Mouse (Mus musculus): ENCODE measurements around the gene Zbtb3.
"Not testable (repeated sequence)": the region's sequence is repeated elsewhere in the genome, so short reads cannot be mapped to it uniquely, and the experiment has no call there.

Gene Zbtb3

DNA sequence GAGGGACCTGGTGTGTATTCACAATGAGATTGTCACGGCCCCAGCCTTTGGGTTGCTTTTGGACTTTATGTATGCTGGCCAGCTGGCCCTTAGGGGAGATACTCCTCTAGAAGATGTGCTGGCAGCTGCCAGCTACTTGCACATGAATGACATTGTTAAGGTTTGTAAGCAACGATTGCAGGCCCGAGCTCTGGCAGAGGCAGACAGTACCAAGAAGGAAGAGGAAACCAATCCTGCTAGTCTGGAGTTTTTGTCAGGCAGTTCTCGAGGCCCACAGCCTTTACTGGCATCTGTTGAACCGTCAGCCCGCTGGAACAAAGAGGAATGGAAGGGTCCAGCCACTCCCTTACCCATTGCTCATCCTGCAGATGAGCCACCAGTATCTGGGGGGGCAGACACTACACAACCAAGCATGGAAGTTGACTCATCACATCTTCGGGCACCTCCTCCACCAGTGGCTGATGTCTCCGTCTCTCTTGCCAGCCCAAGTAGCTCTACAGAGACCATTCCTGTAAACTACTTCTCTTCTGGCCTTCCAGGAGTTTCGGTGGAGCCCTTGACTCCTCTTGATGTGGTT lies 937 bp downstream of the Zbtb3 start:
- no peak for DNase-seq (ENCODE audit: low spot score in 2 of 2)

DNA sequence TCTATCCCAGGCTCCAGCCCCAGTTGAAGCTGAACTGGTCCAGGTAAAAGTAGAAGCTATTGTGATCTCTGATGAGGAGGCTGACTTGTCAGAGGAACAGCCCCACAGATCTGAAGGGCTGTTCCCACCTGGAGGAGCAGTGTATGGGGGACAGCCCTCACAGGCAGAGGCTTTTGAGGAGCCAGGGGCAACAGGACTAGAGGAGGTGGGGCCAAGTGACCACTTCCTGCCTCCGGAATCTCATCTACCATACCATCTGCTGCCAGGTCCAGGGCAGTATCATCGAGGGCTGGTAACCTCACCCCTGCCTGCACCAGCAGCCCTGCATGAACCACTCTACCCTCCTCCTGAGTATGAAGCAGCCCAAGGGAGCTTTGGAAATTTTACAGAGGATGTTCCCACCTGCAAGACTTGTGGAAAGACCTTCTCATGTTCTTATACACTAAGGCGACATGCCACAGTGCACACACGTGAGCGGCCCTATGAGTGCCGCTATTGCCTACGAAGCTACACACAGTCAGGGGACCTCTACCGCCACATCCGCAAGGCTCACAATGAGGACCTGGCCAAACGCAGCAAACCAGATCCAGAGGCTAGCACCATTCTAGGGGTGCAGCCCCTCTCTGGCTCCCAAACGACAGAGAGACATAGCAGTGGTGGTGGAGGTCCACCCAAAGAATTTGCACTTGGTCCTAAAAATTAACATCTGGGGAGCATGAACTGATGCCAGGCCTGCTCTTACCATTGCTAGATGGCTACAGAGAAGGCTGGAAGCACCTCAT lies 1.7 kb downstream of the Zbtb3 start:
- DNase-seq (ENCODE audit: low spot score in 2 of 2): no peak

DNA sequence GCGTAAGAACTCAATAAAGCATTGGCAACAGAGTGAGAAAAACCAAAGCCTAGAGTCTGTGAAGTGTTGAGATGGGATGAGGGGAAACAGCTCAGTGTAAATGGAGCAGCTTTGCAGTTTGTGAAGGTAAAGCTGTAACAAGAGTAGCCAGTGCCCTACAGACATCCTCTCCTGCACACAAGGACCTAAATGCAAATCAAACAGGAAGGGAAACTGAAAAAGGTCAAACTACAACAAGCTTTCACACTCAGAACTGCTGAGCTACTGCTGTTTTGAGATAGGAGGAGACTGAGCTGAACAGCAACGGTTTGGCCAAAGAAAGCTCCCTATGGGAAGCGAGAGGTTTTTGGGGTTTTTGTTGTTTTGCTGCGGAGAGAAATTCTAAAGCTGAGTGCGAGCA lies 4.5 kb downstream of the Zbtb3 start:
- DNase-seq (ENCODE audit: low spot score in 2 of 2): no peak

DNA sequence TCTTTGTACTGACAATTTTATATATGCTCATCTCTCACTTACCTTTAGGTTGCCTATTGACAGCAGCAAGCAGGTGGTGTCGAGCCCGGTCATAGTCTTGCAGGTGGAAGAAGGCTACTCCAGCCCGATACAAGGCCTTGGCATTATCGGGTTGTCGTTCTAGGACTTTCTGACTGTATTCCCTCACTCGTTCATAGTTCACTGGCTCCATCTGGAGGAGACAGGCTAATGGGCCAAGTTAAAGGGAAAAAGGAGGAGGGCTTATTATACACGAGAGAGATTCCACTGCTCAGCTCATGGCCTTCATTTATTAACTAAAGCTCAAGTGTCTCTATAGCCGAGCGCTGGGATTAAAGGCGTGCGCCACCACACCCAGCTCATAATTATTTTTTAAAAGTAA lies 13.5 kb downstream of the Zbtb3 start:
- DNase-seq (ENCODE audit: low spot score in 2 of 2): no peak

DNA sequence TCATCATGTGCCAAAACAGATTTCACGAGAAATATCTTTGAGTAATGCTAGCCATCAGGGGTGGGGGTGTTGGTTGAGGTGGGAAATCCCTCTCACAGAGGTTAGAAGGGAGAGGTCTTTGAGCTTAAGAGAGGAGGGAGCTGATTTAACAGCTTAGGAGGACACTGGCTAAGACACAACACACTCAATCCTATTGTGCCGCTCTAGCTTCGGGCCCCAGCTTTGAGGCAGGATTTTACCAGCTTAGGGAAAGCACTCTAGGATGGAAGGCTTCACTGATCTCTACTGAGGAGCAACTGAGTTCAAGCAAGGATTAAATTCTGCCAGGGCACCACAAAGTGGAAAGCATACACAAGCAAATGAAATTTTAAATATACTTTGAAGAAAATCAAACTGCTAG lies 14.6 kb downstream of the Zbtb3 start:
- no peak for DNase-seq (ENCODE audit: low spot score in 2 of 2)

DNA sequence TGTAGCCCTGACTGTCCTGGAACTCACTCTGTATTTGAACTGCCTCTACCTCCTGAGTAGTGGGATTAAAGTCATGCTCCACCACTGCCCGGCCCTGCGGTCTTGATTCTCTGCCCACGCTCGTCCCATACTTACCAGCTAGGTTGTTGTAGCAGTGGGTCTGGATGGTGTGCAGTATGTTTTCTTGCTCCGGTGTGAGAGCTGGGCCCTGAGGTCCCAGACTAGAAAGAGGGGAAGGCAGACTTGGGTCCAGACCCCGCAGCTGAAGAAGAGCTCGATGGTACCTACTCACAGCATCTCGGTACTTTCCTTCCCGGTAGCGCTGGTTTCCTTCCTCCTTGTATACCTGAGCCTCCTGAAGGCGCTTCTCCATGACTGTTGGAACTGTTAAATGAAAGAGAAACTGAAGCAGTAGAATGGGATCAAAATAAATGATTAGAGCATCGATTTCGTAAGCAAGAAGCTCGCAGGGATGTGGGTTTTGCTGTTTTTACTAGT lies 16.0 kb downstream of the Zbtb3 start:
- no peak for DNase-seq (ENCODE audit: low spot score in 2 of 2)

DNA sequence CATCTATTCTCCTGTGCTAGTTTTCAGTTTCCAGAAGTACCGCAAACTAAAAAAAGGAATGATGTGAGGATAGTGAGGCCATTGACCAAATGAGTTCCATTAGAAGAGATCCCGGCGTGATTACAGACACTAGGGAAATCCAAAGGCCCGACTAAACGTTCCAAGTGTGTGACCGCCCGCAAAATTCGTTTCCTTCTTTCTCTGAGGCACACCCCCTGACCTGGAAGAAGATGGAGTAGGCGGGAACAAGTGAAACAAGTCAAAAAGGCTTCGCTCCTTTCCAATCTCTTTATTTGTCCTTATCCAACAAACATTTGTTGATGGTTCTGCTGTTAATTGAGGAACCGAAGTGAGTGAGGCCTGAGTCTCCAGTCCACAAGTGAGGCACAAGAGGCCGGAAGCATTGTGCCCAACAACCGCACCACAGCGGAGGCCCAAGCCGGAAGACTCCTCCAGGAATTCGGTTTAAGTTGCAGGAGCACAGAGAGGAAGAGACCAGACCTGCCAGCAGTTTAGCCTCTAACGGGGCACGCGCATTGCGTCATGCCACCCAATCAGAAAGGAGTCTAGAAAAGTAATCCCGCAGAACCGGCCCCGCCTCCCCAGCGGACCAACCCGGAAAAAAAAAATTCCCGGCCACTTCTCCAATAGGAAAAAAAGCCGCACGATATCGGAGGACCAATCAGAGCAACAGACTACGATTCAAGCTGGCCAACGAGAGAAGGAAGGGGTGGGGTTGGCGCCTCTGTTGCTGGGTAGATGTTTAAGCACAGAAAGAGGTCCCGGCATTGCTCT lies 16.6 kb downstream of the Zbtb3 start, which contains the start of gene Ttc9c:
Gene Ttc9c, minus strand, starts transcription at position 533 of the 795 bp plus-strand sequence.
- DNase-seq (ENCODE audit: low spot score in 2 of 2): peak; percentile 98 to 99

DNA sequence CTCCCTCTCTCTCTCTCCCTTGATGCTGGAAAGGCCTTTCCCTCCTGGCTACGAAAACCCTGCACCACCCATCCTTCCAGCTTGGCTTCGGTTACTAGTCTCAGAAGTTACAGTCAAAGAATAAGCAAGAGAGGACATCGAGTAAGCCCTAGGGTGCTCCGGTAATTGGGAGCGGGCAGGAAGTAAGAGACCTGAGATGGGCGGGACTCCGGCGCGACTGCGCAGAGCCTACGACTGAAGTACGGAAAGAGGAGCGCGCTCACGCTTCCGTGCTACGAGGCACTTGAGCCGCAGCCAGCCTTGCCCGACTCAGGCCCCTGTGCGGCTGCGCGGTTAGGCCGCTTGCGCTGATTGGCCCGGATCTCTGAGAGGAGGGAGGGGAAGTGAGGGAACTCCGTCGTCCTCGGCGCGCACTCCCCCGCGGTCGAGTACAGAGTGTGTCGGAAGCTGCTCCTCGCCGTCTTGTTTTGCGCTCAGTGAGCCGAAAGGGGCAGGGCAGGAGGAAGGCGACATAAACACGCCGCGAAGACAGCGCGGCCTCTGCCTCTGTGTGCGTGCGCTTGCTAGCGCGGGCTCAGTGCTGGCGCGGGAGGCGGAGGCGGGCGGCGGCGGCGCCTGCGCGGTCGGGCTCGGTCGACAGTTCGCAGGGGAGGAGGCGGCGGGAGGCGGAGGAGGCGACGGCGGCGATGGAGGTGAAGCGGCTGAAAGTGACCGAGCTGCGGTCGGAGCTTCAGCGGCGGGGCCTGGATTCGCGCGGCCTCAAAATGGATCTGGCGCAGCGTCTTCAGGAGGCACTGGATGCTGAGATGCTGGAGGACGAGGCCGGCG lies 17.5 kb downstream of the Zbtb3 start, which contains the start of gene Hnrnpul2:
Gene Hnrnpul2, plus strand, starts transcription at position 415 of the 828 bp plus-strand sequence.
- peak; percentile 99 for DNase-seq (ENCODE audit: low spot score in 2 of 2)

DNA sequence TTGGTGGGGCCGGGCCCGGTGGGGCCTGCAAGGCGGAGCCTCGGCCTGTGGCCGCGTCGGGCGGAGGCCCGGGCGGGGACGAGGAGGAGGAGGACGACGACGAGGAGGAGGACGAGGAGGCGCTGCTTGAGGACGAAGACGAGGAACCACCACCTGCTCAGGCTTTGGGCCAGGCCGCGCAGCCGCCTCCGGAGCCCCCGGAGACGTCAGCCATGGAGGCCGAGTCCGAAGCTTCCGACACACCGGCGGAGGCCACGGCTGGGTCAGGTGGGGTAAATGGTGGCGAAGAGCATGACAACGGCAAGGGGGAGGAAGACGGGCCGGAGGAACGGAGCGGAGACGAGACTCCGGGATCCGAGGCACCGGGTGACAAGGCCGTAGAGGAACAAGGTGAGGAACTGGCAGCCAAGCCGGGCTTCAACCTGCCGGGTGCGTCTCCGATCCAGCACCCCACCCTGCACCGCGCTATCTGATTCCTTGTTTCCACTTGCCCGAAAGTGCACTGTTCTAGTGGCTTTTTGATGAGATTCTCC lies 18.1 kb downstream of the Zbtb3 start:
- DNase-seq (ENCODE audit: low spot score in 2 of 2): peak; percentile 55 to 62

DNA sequence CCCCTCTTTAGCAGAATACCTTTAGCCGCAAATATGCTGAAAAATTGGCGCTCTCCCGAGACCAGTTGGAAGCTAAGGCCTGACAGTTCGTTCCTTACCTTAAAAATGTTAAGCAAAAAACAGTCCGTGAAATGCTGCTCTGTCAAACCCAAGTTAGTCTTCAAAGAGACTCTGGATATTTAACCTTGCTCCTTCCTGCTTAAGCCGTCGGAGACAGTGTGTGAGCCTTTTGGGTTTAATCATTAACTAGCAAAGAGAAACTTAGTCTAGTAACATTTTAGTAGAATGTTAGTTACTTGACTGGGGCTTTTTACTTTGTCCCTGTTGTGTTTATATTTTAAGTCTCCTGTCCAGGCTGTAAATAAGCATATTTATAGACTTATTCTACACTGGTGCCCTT lies 18.8 kb downstream of the Zbtb3 start:
- DNase-seq (ENCODE audit: low spot score in 2 of 2): no peak

DNA sequence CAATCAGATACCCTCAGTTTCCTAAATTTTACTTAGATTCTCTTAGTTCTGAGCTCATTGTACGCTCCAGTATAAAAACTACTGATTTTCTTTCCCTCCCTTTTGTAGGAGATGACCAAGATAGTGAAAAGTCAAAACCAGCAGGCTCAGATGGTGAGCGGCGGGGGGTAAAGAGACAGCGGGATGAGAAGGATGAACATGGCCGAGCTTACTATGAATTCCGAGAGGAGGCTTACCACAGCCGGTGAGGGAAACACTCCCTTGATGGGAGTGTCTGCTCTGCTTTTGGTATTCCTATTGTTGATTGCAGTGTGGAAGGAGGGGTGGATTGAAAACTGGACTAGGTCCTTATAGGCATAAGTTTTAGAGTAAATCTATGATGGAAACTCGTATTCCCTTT lies 20.3 kb downstream of the Zbtb3 start:
- DNase-seq (ENCODE audit: low spot score in 2 of 2): no peak

DNA sequence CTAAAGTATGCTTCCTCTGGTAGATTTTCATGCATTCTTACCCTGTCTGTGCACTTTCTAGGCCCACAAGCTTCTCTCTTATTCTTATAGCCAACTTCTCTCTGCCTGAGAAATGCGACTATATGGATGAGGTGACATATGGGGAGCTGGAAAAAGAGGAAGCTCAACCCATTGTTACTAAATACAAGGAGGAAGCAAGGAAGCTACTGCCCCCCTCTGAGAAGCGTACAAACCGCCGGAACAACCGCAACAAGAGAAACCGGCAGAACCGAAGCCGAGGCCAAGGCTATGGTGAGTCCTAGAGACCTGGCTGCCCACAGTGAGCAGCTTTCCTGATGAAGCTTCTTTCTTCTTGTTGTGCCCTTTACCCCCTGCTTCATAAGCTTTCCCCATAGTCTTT lies 27.3 kb downstream of the Zbtb3 start, which contains the start of gene AC129217.1:
Gene AC129217.1, plus strand, starts transcription at position 114 of the 400 bp plus-strand sequence.
- no peak for DNase-seq (ENCODE audit: low spot score in 2 of 2)

DNA sequence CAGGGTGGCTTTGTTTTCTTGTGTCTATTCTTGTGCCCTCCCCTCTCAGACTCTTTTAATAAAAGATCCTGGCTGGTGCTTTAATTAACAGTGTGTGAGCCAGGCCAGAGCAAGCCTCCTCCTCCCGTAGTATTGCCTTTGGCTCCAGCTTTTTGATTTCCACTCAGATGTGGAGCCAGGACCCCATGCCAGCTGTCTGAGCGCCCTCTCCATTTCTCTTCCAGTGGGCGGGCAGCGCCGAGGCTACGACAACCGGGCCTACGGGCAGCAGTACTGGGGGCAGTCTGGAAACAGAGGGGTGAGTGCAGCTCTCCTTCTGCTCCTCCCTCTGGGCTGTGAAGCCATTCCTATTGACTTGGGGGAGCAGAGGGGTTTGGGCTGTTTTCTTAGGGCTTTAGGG lies 28.3 kb downstream of the Zbtb3 start:
- peak; percentile 62 to 66 for DNase-seq (ENCODE audit: low spot score in 2 of 2)

DNA sequence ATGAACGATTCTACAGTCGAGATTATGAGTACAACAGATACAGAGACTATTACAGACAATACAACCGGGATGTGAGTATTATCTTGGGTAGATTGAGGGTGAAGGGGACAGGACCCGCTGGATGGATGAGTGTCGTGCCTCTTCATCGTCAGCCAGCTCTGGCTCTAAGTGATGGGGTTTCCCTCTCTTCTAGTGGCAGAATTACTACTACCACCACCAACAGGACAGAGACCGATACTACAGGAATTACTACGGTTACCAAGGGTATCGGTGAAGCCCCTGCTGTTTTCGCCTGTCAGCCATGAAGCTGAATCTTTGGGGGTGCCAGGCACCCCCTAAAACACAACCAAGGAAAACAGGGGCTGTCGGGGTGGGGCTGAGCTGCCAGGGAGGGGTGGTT lies 28.9 kb downstream of the Zbtb3 start:
- no peak for DNase-seq (ENCODE audit: low spot score in 2 of 2)

DNA sequence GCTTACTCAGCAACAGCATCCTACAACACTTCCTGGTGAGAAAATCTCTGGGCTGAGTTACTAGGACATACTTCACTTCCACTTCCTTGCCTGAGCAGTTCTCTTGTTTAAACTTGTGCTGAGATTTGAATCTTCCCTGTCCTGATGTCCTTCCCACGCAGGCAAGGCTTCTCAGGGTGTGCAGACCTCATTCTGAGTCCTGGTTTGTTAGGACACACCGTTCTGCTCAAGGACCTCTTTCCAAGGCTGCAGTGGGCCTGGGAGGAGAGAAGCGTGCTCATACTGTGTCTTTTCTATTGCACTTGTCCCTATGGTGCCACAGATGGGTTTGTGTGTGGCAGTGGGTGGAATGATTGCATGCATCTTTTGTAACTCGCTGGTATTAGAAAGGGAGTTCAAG lies 30.6 kb downstream of the Zbtb3 start:
- no peak for DNase-seq (ENCODE audit: low spot score in 2 of 2)

DNA sequence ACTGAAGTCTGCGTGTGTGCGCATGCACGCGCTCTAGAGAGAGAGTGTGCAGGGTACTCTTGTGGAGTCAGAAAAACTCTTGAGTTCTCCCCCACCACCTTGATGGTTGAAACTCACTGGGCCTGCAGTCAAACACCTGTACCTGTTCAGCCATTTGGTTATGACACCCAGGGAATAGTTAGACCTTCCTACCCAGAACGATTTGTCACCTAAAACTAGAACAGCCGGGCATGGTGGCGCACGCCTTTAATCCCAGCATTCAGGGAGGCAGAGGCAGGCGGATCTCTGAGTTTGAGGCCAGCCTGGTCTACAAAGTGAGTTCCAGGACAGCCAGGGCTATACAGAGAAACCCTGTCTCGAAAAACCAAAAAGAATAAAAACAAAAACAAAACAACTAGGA lies 34.0 kb downstream of the Zbtb3 start:
- not testable (repeated sequence) for DNase-seq (ENCODE audit: low spot score in 2 of 2)

DNA sequence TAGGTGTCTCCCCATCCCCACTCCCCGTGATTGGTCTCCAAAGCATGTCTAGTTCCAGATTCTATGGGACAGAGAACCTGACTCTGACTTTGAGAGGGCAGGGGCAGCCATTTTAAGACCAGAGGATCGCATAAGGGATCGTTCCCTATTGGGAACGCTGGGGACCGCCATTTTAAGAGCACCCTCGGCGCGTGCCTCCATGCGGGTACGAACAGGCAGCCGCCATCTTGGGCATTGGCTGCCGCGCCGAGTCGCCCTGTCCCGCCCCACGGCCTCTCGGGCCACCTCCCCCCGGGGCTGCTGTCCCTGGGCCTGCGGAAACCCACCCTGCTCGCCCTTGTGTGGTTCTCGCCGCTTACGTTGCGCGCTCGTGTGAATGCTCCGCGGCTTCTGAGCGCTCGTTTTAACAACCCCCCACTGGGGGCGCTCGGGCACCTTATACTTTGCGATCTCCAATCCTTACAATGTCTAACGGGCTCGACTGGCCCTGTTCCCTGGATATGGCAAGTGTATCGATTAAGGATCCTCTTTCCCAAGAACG lies 35.0 kb downstream of the Zbtb3 start, which contains the start of gene Bscl2:
Gene Bscl2, plus strand, starts transcription at position 217 of the 541 bp plus-strand sequence.
- peak; percentile 92 to 93 for DNase-seq (ENCODE audit: low spot score in 2 of 2)

DNA sequence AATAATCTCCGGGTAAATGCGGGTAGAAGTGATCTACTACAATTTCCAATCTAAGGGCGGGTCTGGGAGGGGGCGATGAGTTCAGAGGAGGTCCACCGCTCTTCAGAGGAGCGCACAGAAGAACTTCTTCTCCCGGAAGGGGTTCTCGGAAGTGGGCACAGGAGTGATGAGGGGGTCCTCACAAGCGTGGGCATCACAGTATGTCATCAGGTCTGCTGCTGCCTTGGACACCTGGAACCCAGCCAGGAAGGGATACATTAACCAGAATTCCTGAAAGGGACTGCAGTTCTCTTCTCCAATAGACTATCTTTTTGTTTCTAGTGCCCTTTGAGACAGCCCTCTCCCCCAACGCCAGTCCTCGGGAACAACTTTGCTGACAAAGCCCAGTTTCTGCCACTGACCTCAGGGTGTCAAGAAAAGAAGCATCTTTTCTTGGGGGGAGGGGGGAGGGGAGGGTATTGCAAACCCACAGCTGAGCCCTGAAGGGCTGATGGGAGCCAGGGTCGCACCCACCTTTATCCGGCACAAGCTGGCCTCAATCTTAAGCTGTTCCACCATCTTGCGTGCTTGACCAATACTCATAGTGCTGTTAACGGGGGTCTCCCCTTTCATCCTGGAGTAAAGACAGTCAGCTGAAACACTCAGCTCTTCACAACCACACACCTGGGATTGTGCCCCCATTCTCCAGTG lies 35.8 kb downstream of the Zbtb3 start:
- peak; percentile 74 to 82 for DNase-seq (ENCODE audit: low spot score in 2 of 2)

DNA sequence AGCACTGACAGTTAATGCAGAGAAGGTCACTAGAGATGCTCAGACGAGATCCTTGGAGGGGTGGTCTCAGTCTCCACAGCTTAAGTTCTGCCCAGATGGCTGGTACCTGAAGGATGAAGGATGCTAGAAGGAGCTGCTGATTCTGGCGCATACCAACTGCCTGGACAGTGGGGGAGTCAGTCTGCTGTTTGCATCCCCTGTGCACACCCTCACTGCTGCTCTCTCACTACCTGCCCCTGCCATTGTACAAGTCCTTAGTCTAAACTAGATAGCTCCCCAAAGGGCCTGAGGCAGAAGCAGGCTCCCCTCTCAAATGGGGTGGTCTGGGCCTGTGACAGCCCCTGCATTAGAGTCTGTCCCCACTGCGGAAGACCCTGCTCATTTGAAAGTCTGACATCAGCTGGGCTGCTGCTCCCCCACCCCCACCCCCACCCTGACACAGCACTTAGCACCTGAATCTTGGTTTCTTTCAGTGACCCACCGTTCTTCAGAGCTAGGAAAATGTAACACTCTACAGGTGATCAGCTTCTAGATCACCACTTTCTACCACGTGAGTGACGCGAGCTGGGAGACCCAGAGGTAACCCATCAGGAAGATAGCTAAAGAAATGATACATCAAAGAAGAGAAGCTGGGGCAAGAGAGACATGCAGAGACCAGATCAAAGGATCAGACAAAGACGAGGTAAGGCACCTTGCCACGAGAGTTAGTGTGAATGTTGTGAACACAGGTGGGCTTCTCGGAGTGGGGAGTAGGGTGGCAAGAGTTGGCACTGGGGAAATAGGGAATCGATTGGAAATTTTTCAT lies 37.0 kb downstream of the Zbtb3 start, which contains the start of gene Gng3:
Gene Gng3, minus strand, starts transcription at position 92 of the 805 bp plus-strand sequence.
- DNase-seq (ENCODE audit: low spot score in 2 of 2): peak; percentile 90 to 93

Measured in right cerebral cortex, postnatal 10 days (tissue).